Mouse (Mus musculus): ENCODE results near the gene Clec4f. TPM values are rescaled to one million over a fixed set of nuclear protein-coding genes. Genes with fewer than 3 reads are reported as not detected.
A peak's percentile ranks its signal among the peaks of the same experiment; 100 is the strongest.

The Clec4f gene
- total and polyA plus RNA-seq, 3 experiments = not detected

DNA sequence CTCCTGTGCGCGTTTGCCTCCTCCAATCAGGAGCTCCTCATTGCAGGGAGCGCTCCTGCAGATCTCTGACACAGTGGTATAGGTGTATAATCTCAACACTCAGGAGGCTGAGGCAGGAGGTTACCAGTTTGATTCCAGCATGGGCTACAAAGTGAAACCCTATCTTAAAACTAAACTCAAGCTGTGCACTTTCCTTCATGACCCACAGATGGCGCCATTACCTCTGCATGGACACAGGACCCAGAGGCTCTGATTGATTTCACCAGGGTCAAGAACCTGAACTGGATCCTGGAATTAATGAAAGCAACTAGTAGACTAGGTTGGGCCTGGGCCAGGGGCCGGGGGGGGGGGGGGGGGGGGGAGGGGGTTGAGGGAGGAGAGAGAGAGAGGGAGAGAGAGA is 34.3 kb upstream of the Clec4f start:
- no peaks in the 10 kb centered on the region for H3K79me2 ChIP-seq (replicated peaks; ENCODE audit: control insufficient read depth, extremely low read depth, insufficient read depth, poor library complexity, severe bottlenecking)
- no peak overlapping the region for H3K27ac ChIP-seq (ENCODE audit: insufficient read depth, low read depth)
- peak; percentile 61 for DNase-seq (ENCODE audit: extremely low read depth)
- H3K27me3 ChIP-seq (replicated peaks) = peaks cover 84% of the 10 kb centered on the region
- in situ Hi-C loops (cut with MboI; ENCODE audit: low pct_ligation_motif_present, low pct_unique_long_range_greater_than_20kb, low sequenced_read_pairs) = no loop called here
- H3K36me3 ChIP-seq (replicated peaks in 1 of 2; ENCODE audit: control insufficient read depth in 1 of 2, insufficient read depth in 1 of 2, low read length in 1 of 2) = no peaks in the 10 kb centered on the region
- dilution Hi-C loops (cut with MboI; ENCODE audit: extremely low pct_ligation_motif_present, extremely low pct_unique_long_range_greater_than_20kb, low sequenced_read_pairs) = no loop called here
- H3K4me3 ChIP-seq (replicated peaks in 1 of 3; ENCODE audit: low read depth in 2 of 3, low read length in 2 of 3, poor library complexity in 1 of 3) = no peak overlapping the region
- no peaks in the 10 kb centered on the region for H3K9me3 ChIP-seq (replicated peaks; ENCODE audit: low read length)
- H3K4me2 ChIP-seq (ENCODE audit: insufficient read depth, low read depth, poor library complexity, severe bottlenecking) = peak overlapping the region; percentile 6; the same call in 1 of the 2 replicates
- TF ChIP-seq MYC (IDR thresholded peaks at IDR 0.05; ENCODE audit: low read depth, low read length) (0 out of 2 replicates have a peak, but pooled peaks have one; percentile 21), ELF1 (IDR thresholded peaks at IDR 0.05; ENCODE audit: low read depth, low read length) (no peak), SMC3 (IDR thresholded peaks at IDR 0.05; ENCODE audit: low read depth, low read length) (peak; percentile 46), RAD21 (IDR thresholded peaks at IDR 0.05; ENCODE audit: low read depth, low read length) (peak; percentile 77), CTCF (conservative IDR thresholded peaks at IDR 0.05 in 1 of 2, IDR thresholded peaks at IDR 0.05 in 1 of 2; ENCODE audit: low read depth in 2 of 2, low read length in 2 of 2) (peak; percentile 77 to 82)
- no peak overlapping the region for H3K9ac ChIP-seq (ENCODE audit: insufficient read depth, low read depth)
- H3K4me1 ChIP-seq (ENCODE audit: control insufficient read depth in 1 of 2, insufficient read depth in 2 of 2) = peaks cover 14 to 24% of the 10 kb centered on the region in 2 experiments

- Histone ChIP-seq H3K4me1 (ENCODE audit: control insufficient read depth in 1 of 2, insufficient read depth in 2 of 2) (peaks cover 14 to 24% of the 10 kb centered on the region in 2 experiments), H3K27ac (ENCODE audit: insufficient read depth, low read depth) (no peak overlapping the region), H3K36me3 (replicated peaks in 1 of 2; ENCODE audit: control insufficient read depth in 1 of 2, insufficient read depth in 1 of 2, low read length in 1 of 2) (no peaks in the 10 kb centered on the region), H3K9ac (ENCODE audit: insufficient read depth, low read depth) (no peak overlapping the region), H3K9me3 (replicated peaks; ENCODE audit: low read length) (no peaks in the 10 kb centered on the region), H3K4me2 (ENCODE audit: insufficient read depth, low read depth, poor library complexity, severe bottlenecking) (peak overlapping the region; percentile 6; the same call in 1 of the 2 replicates), H3K4me3 (replicated peaks in 1 of 3; ENCODE audit: low read depth in 2 of 3, low read length in 2 of 3, poor library complexity in 1 of 3) (no peak overlapping the region), H3K27me3 (replicated peaks) (peaks cover 83% of the 10 kb centered on the region), H3K79me2 (replicated peaks; ENCODE audit: control insufficient read depth, extremely low read depth, insufficient read depth, poor library complexity, severe bottlenecking) (no peaks in the 10 kb centered on the region)
- peak; percentile 73 for DNase-seq (ENCODE audit: extremely low read depth)
- TF ChIP-seq RAD21 (IDR thresholded peaks at IDR 0.05; ENCODE audit: low read depth, low read length) = no peak
- no peak for TF ChIP-seq NELFE (IDR thresholded peaks at IDR 0.05; ENCODE audit: low read depth, low read length)
- no peak for TF ChIP-seq SIN3A (IDR thresholded peaks at IDR 0.05; ENCODE audit: low read length)
- TF ChIP-seq GABPA (IDR thresholded peaks at IDR 0.05; ENCODE audit: insufficient replicate concordance, low read depth, low read length) = no peak
- no peak for TF ChIP-seq CHD1 (IDR thresholded peaks at IDR 0.05; ENCODE audit: low read depth, low read length)
- peak; percentile 70 for TF ChIP-seq MAFK (IDR thresholded peaks at IDR 0.05; ENCODE audit: insufficient replicate concordance, low read length)
- peak; percentile 54; the same call in 1 of the 2 replicates for TF ChIP-seq TCF12 (IDR thresholded peaks at IDR 0.05; ENCODE audit: low read depth, low read length)
- TF ChIP-seq JUND (conservative IDR thresholded peaks at IDR 0.05; ENCODE audit: low read depth, low read length) = no peak
- peak; percentile 64 for TF ChIP-seq EP300 (IDR thresholded peaks at IDR 0.05; ENCODE audit: low read length)
- TF ChIP-seq BHLHE40 (IDR thresholded peaks at IDR 0.05; ENCODE audit: low read depth, low read length) = peak; percentile 88
- TF ChIP-seq ETS1 (conservative IDR thresholded peaks at IDR 0.05; ENCODE audit: low read depth, low read length) = peak; percentile 60
- TF ChIP-seq POLR2AphosphoS2 (IDR thresholded peaks at IDR 0.05; ENCODE audit: low read depth, low read length) = no peak
- TF ChIP-seq NRF1 (IDR thresholded peaks at IDR 0.05; ENCODE audit: low read depth, low read length) = peak; percentile 48; the same call in 1 of the 2 replicates
- no peak for TF ChIP-seq MXI1 (IDR thresholded peaks at IDR 0.05; ENCODE audit: low read depth, low read length)
- TF ChIP-seq ELF1 (IDR thresholded peaks at IDR 0.05; ENCODE audit: low read depth, low read length) = 0 out of 2 replicates have a peak, but pooled peaks have one; percentile 11
- peak; percentile 32; the same call in 1 of the 2 replicates for TF ChIP-seq MEF2A (IDR thresholded peaks at IDR 0.05; ENCODE audit: borderline replicate concordance, low read depth, low read length)
- no peak for TF ChIP-seq MAZ (IDR thresholded peaks at IDR 0.05; ENCODE audit: low read depth, low read length)
- TF ChIP-seq MYC (IDR thresholded peaks at IDR 0.05; ENCODE audit: low read depth, low read length) = peak; percentile 57; the same call in 1 of the 2 replicates
- TF ChIP-seq ZMIZ1 (IDR thresholded peaks at IDR 0.05; ENCODE audit: low read depth, low read length) = no peak
- peak; percentile 69 for TF ChIP-seq IRF4 (IDR thresholded peaks at IDR 0.05; ENCODE audit: low read depth, low read length)
- dilution Hi-C loops (cut with MboI; ENCODE audit: extremely low pct_ligation_motif_present, extremely low pct_unique_long_range_greater_than_20kb, low sequenced_read_pairs) = no loop called here
- in situ Hi-C loops (cut with MboI; ENCODE audit: low pct_ligation_motif_present, low pct_unique_long_range_greater_than_20kb, low sequenced_read_pairs) = no loop called here
Measured at GRCm38 (mm10) chr6:83689374-83689773, 33.4 kb upstream of the Clec4f start.
